Mouse (Mus musculus) testis, adult 2 months (tissue): ENCODE measurements around the gene Acp2.

Source experiments
- CTCF ChIP-seq: fragments of 200-500 bp; IDR thresholded peaks from 2 replicates; pipeline ENCODE4 v1.5.1; 2012; ENCODE audit warnings: low read depth, mild to moderate bottlenecking, inconsistent platforms, low read length, moderate library complexity; ENCODE audit not compliant: control insufficient read depth, insufficient read depth, insufficient replicate concordance
- POLR2A ChIP-seq: fragments of 200-500 bp; IDR thresholded peaks from 2 replicates; pipeline ENCODE4 v1.6.1; 2012; ENCODE audit warnings: low read depth, mild to moderate bottlenecking, inconsistent platforms, low read length, moderate library complexity; ENCODE audit not compliant: control insufficient read depth

GRCm38 (mm10) chr2:91176234-91176633 lies 26.5 kb upstream of the Acp2 start:
- no peak for TF ChIP-seq POLR2A
- no peak for TF ChIP-seq CTCF
